Mouse (Mus musculus) mammary gland, adult 2 months (tissue): ENCODE data around the gene Dhx30. TPM values are rescaled to one million over a fixed set of nuclear protein-coding genes. Genes with fewer than 3 reads are reported as not detected.

Experiments used
- polyA plus RNA-seq: library from polyadenylated mRNA; depleted of rRNA; stranded (reverse); fragments of >200 nt; gene quantifications from 2 replicates; pipeline ENCODE4 v1.2.3, GENCODE M21; 2012; ENCODE audit warnings: low replicate concordance; rRNA removed

Dhx30 gene
- 57.0 and 78.8 TPM in 2 replicates for polyA plus RNA-seq

DNA sequence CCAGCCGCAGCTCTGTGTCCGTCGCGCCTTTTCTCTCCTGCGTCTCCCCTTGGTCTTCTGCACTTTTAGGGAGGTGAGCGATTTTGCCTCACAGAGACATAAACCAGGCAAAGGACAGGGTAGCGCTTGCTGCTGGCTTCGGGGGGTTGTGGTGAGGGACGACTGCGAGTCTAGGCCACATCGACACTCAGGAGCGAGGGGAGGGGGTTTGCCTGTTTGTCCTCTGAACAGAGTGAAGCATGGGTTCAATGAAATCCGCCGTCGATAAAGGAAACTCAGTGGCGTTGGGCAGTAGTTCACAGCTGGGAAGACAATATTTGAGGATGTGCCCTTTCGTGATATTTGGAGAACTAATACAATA is at the start of gene Dhx30:
TSS of gene Dhx30 (minus strand) at position 52 of the 361 bp plus-strand sequence.

DNA sequence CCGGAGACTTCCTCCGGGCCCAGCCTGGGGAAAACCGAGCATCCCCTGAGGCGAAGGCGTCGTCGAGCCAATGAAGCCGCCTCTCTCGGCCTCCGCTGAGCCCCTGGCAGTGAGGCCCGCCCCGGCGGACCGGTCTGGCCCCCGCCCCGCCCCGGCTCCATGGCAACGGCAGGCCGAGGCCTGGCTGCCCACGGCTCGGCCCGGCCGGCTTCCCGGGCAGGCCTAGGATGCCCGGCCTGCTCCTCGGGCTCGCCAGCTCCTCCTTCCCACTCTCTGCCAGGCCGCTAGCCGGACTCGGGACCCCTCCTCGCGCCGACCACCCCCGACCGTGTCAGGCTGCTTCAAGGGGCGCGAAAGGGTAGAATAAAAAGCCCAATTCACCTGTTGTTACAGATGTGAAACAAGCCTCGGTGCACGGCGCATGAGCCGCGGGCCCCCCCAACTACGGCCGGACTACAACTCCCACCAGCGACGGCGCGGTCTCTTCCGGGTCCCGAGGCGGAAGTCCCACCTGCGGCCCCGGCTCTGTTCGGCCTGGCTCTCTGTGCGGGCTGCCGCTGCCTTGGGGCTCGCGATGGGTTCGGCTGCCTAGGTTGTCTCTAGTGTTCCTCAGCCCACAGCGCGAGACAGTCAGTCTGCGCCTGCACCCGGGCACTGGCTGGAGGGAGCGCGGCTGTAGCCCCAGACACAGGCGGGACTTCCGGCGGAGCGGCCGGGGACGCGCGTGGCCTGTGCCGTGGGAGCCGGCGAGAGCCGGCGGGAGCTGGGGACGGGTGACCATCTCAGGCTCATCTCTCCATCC is 452 bp downstream of the Dhx30 start, which contains the start of gene Smarcc1:
TSS of gene Smarcc1 (plus strand) at position 732 of the 802 bp plus-strand sequence.

Other genes with a start within 250 kb of the Dhx30 start
- gene Cdc25a, start 242.3 kb downstream of the Dhx30 start, polyA plus RNA-seq = 3.6 and 5.0 TPM in 2 replicates
- gene Map4, start 186.4 kb downstream of the Dhx30 start, polyA plus RNA-seq = 148 and 206 TPM in 2 replicates
- gene Smarcc1, start 122 bp downstream of the Dhx30 start, polyA plus RNA-seq = 14.3 and 21.7 TPM in 2 replicates
- 1.1 and 1.2 TPM in 2 replicates for gene Cspg5, start 126.0 kb upstream of the Dhx30 start, polyA plus RNA-seq
- gene Elp6, start 187.3 kb upstream of the Dhx30 start, polyA plus RNA-seq = 8.9 and 10.9 TPM in 2 replicates
- gene Scap, start 215.5 kb upstream of the Dhx30 start, polyA plus RNA-seq = 29.8 and 47.6 TPM in 2 replicates